Mouse (Mus musculus) ES-Bruce4 (cell line): Measurements from ENCODE around the gene Myh7b. TPM values are rescaled to one million over a fixed set of nuclear protein-coding genes. Genes with fewer than 3 reads are reported as not detected.

Experiments used
- H3K27ac ChIP-seq: 2 replicates; pipeline ENCODE4 v1.5.1; 2012; ENCODE audit warnings: low read length, inconsistent platforms; ENCODE audit not compliant: insufficient read depth
- H3K27me3 ChIP-seq: 2 replicates; pipeline ENCODE4 v1.6.1; 2012; ENCODE audit warnings: mild to moderate bottlenecking, low read length, inconsistent platforms; ENCODE audit not compliant: control insufficient read depth, poor library complexity, insufficient read depth, severe bottlenecking
- H3K36me3 ChIP-seq: 2 replicates; pipeline ENCODE4 v1.6.1; 2012; ENCODE audit warnings: inconsistent platforms, mild to moderate bottlenecking, low read length, moderate library complexity; ENCODE audit not compliant: control insufficient read depth, poor library complexity, insufficient read depth, severe bottlenecking
- H3K4me1 ChIP-seq: one replicate; pipeline ENCODE4 v1.8.1; 2011; ENCODE audit warnings: low read length; ENCODE audit not compliant: control insufficient read depth, insufficient read depth
- H3K4me3 ChIP-seq: 2 replicates; pipeline ENCODE4 v1.5.1; 2011; ENCODE audit warnings: low read depth, mild to moderate bottlenecking, low read length
- H3K9ac ChIP-seq: 2 replicates; pipeline ENCODE4 v1.6.1; 2012; ENCODE audit warnings: low read depth, mild to moderate bottlenecking, inconsistent platforms; ENCODE audit not compliant: poor library complexity, severe bottlenecking
- H3K9me3 ChIP-seq: replicated peaks from 2 replicates; pipeline ENCODE4 v1.6.1; 2012; ENCODE audit warnings: mild to moderate bottlenecking, low read length, inconsistent platforms; ENCODE audit not compliant: control insufficient read depth, poor library complexity, insufficient read depth, severe bottlenecking
- CTCF ChIP-seq: IDR thresholded peaks from one replicate; pipeline ENCODE4 v1.8.1; 2011; ENCODE audit warnings: low read depth, low read length
- EP300 ChIP-seq: IDR thresholded peaks from 2 replicates; pipeline ENCODE4 v1.6.1; 2011; ENCODE audit warnings: low read depth, low read length; ENCODE audit not compliant: insufficient read depth
- POLR2A ChIP-seq: IDR thresholded peaks from one replicate; pipeline ENCODE4 v1.8.1; 2011; ENCODE audit warnings: low read length; ENCODE audit not compliant: insufficient read depth
- polyA plus RNA-seq: library from polyadenylated mRNA; stranded (reverse); fragments of >200 nt; gene quantifications from 2 replicates; pipeline ENCODE4 v1.2.4, GENCODE M21; 2011; ENCODE audit warnings: low read depth; ENCODE audit not compliant: missing spikeins, insufficient read depth, insufficient read length

The Myh7b gene
- polyA plus RNA-seq, 1 experiment = 1.0 TPM

DNA sequence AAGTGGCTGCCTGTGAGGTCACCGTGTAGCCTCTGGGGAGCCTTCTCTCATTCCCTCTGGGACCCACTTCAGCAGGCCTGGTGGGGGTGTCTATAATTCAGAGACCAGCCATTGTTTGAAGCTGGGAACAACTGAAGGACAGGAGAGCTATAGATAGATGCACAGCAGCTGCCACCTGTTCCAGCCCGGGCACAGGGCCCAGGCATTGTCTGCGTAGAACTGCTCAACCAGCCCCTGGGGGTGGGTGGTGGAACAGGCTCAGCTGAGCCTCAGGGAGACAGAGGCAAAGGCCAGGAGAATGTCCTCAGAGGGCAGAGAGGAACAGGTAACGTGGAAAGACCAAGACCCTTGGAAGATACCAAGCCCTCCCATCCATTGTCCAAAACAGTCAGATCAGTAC, 4.7 kb upstream of the Myh7b start:
- Histone ChIP-seq H3K9me3 (no peaks in the 10 kb centered on the region), H3K4me1 (peaks cover 5% of the 10 kb centered on the region), H3K27me3 (no peaks in the 10 kb centered on the region), H3K9ac (no peak overlapping the region), H3K36me3 (no peaks in the 10 kb centered on the region), H3K27ac (no peak overlapping the region), H3K4me3 (no peak overlapping the region)
- TF ChIP-seq CTCF (no peak), POLR2A (no peak), EP300 (no peak)

GRCm38 (mm10) chr2:155611834-155612550, 980 bp downstream of the Myh7b start:
- H3K4me3 ChIP-seq = no peak overlapping the region
- H3K27ac ChIP-seq = no peak overlapping the region
- no peaks in the 10 kb centered on the region for H3K36me3 ChIP-seq
- H3K9me3 ChIP-seq = no peaks in the 10 kb centered on the region
- H3K4me1 ChIP-seq = peaks cover 10% of the 10 kb centered on the region
- TF ChIP-seq EP300 (no peak), CTCF (no peak), POLR2A (no peak)
- no peaks in the 10 kb centered on the region for H3K27me3 ChIP-seq
- H3K9ac ChIP-seq = no peak overlapping the region

DNA sequence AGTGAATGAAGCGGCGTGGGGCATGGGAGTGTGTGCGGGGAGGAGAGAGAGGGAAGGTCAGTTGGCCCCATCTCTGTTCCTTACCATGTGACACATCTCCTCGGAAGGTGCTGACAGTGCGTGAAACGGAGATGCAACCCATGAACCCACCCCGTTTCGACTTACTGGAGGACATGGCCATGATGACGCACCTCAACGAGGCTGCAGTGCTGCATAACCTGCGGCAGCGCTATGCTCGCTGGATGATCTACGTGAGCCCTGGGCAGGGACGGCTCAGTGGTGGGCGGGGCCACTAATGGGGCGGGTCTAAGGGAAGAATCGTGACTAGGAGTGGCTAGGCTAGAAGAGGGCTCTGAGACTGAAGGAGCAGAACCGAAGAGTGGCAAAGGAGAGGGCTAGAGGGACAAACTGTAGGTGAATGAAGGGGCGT, 2.3 kb downstream of the Myh7b start:
- Histone ChIP-seq H3K27ac (no peak overlapping the region), H3K36me3 (no peaks in the 10 kb centered on the region), H3K27me3 (no peaks in the 10 kb centered on the region), H3K9me3 (no peaks in the 10 kb centered on the region), H3K4me1 (peaks cover 10% of the 10 kb centered on the region), H3K4me3 (peak overlapping the region; percentile 59), H3K9ac (no peak overlapping the region)
- TF ChIP-seq EP300 = peak; percentile 62; the same call in 1 of the 2 replicates
- TF ChIP-seq POLR2A = peak; percentile 54
- TF ChIP-seq CTCF = no peak

GRCm38 (mm10) chr2:155613953-155614352, 2.9 kb downstream of the Myh7b start:
- Histone ChIP-seq H3K27ac (no peak overlapping the region), H3K9me3 (no peaks in the 10 kb centered on the region), H3K27me3 (no peaks in the 10 kb centered on the region), H3K9ac (no peak overlapping the region), H3K4me1 (peaks cover 10% of the 10 kb centered on the region), H3K4me3 (peak overlapping the region; percentile 59), H3K36me3 (no peaks in the 10 kb centered on the region)
- TF ChIP-seq POLR2A = no peak
- no peak for TF ChIP-seq CTCF
- TF ChIP-seq EP300 = no peak

GRCm38 (mm10) chr2:155616971-155617370, 6.0 kb downstream of the Myh7b start:
- H3K27ac ChIP-seq = no peak overlapping the region
- TF ChIP-seq EP300 = no peak

GRCm38 (mm10) chr2:155619817-155620216, 8.8 kb downstream of the Myh7b start:
- Histone ChIP-seq H3K9ac (no peak overlapping the region), H3K27me3 (no peaks in the 10 kb centered on the region), H3K4me1 (peaks cover 2% of the 10 kb centered on the region), H3K27ac (no peak overlapping the region), H3K36me3 (no peaks in the 10 kb centered on the region), H3K4me3 (no peak overlapping the region), H3K9me3 (no peaks in the 10 kb centered on the region)
- TF ChIP-seq EP300 (no peak), CTCF (peak; percentile 74), POLR2A (no peak)

More at GRCm38 (mm10) chr2:155616971-155617370, 6.0 kb downstream of the Myh7b start:
- H3K36me3 ChIP-seq = no peaks in the 10 kb centered on the region
- no peaks in the 10 kb centered on the region for H3K9me3 ChIP-seq
- no peak overlapping the region for H3K4me3 ChIP-seq
- H3K9ac ChIP-seq = no peak overlapping the region
- H3K4me1 ChIP-seq = peaks cover 4% of the 10 kb centered on the region
- H3K27me3 ChIP-seq = no peaks in the 10 kb centered on the region
